Mouse (Mus musculus) intestine, embryonic 15.5 days (tissue): ENCODE measurements around the gene Tanc2. TPM values are rescaled to one million over a fixed set of nuclear protein-coding genes. Genes with fewer than 3 reads are reported as not detected.

Experiments used
- ATAC-seq: fragments of 200-750 bp; cut with Nextera tagmentation; 2 replicates; pipeline ENCODE4 v1.8.0; 2017; ENCODE audit warnings: moderate TSS enrichment, moderate library complexity
- H3K27ac ChIP-seq: fragments of 300-500 bp; sonication (generic); 2 replicates; pipeline ENCODE4 v1.5.1; 2015; ENCODE audit warnings: mild to moderate bottlenecking, inconsistent platforms
- H3K27me3 ChIP-seq: fragments of 300-500 bp; sonication (generic); replicated peaks from 2 replicates; pipeline ENCODE4 v1.6.1; 2015; ENCODE audit warnings: inconsistent platforms
- H3K36me3 ChIP-seq: fragments of 300-500 bp; sonication (generic); 2 replicates; pipeline ENCODE4 v1.6.1; 2015; ENCODE audit warnings: inconsistent platforms
- H3K4me1 ChIP-seq: fragments of 300-500 bp; sonication (generic); replicated peaks from 2 replicates; pipeline ENCODE4 v1.6.1; 2015; ENCODE audit warnings: inconsistent platforms
- H3K4me2 ChIP-seq: fragments of 300-500 bp; sonication (generic); replicated peaks from 2 replicates; pipeline ENCODE4 v1.6.1; 2015; ENCODE audit warnings: mild to moderate bottlenecking, inconsistent platforms
- H3K4me3 ChIP-seq: fragments of 300-500 bp; sonication (generic); replicated peaks from 2 replicates; pipeline ENCODE4 v1.5.1; 2015; ENCODE audit warnings: inconsistent platforms
- H3K9ac ChIP-seq: fragments of 300-500 bp; sonication (generic); 2 replicates; pipeline ENCODE4 v1.6.1; 2015; ENCODE audit warnings: inconsistent platforms
- H3K9me3 ChIP-seq: fragments of 300-500 bp; sonication (generic); 2 replicates; pipeline ENCODE4 v1.6.1; 2016; ENCODE audit warnings: inconsistent platforms
- WGBS: fragments of 180-500 bp; shearing (Covaris S2); methylation state at CpG from one replicate; pipeline ENCODE4 v1.1.7; 2015; 5-methylcytosine and 5-hydroxymethylcytosine counted together
- polyA plus RNA-seq: library from polyadenylated mRNA; unstranded; fragments of >200 nt; fragmentation: Nextera tagmentation; extraction: Ambion mirVana; gene quantifications from 2 replicates; pipeline ENCODE4 v1.2.1, GENCODE M21; 2015

Gene Tanc2
- polyA plus RNA-seq, 1 experiment from 2014 or later, result 8.2 TPM

DNA sequence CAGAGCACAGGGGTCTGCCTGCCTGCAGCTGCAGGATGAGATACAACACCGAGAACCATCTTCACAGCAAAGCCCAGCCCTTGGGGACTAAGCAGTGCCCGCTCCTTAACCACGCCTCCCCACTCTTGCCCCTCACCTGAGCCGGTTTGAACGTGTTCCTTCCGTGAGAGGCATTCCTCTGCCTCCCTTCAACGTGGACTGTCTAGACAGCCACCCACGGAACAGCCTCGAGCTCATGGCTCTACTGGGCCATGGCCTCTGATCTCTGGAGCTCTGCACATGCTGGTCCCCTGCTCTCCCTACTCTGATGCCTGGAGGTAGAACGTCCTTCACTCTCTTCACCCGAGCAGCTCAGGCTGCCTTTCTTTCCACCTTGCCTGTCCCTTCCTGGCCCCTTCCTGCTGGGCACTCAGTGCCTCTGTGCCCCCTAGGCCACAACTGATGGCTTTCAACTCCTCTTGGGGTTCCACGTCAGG is 363.2 kb downstream of the Tanc2 start, which contains the start of gene Cyb561:
Cyb561 (minus strand) TSS at position 426 of the 476 bp plus-strand sequence.
- Histone ChIP-seq H3K27ac (no peak within 1 kb of the TSS), H3K4me2 (no peak within 1 kb of the TSS), H3K36me3 (no peaks in the 10 kb centered on the region), H3K4me3 (no peak within 1 kb of the TSS), H3K27me3 (no peaks in the 10 kb centered on the region), H3K9ac (no peak within 1 kb of the TSS), H3K9me3 (no peaks in the 10 kb centered on the region), H3K4me1 (0 out of 2 replicates have a peak, but pooled peaks cover 3% of the 10 kb centered on the region)
- no peak for ATAC-seq
- WGBS, result 73% methylated on average over 12 of the region's 12 CpGs

- Histone ChIP-seq H3K4me1 (0 out of 2 replicates have a peak, but pooled peaks cover 3% of the 10 kb centered on the region), H3K27me3 (no peaks in the 10 kb centered on the region), H3K9me3 (no peaks in the 10 kb centered on the region), H3K27ac (no peak overlapping the region), H3K9ac (no peak overlapping the region), H3K36me3 (no peaks in the 10 kb centered on the region), H3K4me3 (no peak overlapping the region), H3K4me2 (no peak overlapping the region)
- peak; percentile 16; the same call in 1 of the 2 replicates for ATAC-seq
- WGBS, result 72% methylated on average over 6 of the region's 6 CpGs
Observed at GRCm38 (mm10) chr11:105953402-105953801, 363.6 kb downstream of the Tanc2 start.

GRCm38 (mm10) chr11:105955815-105956430 is 366.1 kb downstream of the Tanc2 start:
- Histone ChIP-seq H3K27ac (no peak overlapping the region), H3K9ac (no peak overlapping the region), H3K4me2 (no peak overlapping the region), H3K4me3 (no peak overlapping the region), H3K4me1 (0 out of 2 replicates have a peak, but pooled peaks cover 3% of the 10 kb centered on the region), H3K36me3 (no peaks in the 10 kb centered on the region), H3K27me3 (no peaks in the 10 kb centered on the region), H3K9me3 (no peaks in the 10 kb centered on the region)
- no peak for ATAC-seq
- WGBS, result 91% methylated on average over 28 of the region's 28 CpGs

DNA sequence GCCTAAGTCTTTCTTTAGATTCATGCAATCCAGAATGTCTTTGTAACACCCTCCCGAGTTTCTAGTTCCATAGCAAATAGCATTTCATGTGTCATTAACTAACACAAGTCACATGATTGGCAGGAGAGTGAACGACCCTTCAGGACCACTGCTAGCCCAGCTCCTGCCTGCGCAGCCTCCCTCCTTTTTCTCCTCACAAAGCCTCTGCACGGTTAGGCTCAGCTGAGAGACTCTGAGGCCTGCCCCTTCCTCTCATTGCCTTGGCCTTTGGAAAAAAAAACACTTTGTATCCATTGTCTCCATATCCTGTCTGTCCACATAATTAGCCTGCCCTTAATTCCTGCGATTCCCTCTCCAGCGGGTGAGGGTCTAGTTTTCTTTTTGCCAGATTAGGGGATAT is 367.7 kb downstream of the Tanc2 start:
- Histone ChIP-seq H3K27me3 (no peaks in the 10 kb centered on the region), H3K27ac (no peak overlapping the region), H3K9ac (no peak overlapping the region), H3K4me3 (no peak overlapping the region), H3K36me3 (no peaks in the 10 kb centered on the region), H3K9me3 (no peaks in the 10 kb centered on the region), H3K4me2 (no peak overlapping the region), H3K4me1 (0 out of 2 replicates have a peak, but pooled peaks cover 3% of the 10 kb centered on the region)
- 62% methylated on average over 6 of the region's 6 CpGs for WGBS
- ATAC-seq, result no peak

DNA sequence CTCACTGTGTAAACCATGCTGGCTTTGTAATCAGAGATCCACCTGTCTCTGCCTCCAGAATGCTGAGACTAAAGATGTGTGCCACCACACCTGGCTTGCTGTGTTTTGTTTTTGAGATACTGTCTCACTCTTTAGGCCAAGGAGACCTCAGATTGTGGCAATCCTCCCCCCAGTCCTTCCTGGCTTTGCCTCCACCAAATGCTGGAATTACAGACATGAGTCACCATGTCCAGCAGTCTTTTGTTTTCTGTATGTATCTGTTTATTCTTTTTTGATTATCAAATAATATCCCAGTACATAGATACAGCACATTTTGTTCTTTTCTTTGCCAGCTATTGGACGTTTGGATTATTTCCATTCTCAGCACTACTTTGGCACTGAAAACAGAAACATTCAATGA is 368.8 kb downstream of the Tanc2 start:
- Histone ChIP-seq H3K4me3 (no peak overlapping the region), H3K9me3 (no peaks in the 10 kb centered on the region), H3K4me1 (0 out of 2 replicates have a peak, but pooled peaks cover 3% of the 10 kb centered on the region), H3K36me3 (no peaks in the 10 kb centered on the region), H3K27ac (no peak overlapping the region), H3K27me3 (no peaks in the 10 kb centered on the region), H3K9ac (no peak overlapping the region), H3K4me2 (no peak overlapping the region)
- ATAC-seq, result no peak
- WGBS, result 47% methylated on average over 1 of the region's 1 CpGs

DNA sequence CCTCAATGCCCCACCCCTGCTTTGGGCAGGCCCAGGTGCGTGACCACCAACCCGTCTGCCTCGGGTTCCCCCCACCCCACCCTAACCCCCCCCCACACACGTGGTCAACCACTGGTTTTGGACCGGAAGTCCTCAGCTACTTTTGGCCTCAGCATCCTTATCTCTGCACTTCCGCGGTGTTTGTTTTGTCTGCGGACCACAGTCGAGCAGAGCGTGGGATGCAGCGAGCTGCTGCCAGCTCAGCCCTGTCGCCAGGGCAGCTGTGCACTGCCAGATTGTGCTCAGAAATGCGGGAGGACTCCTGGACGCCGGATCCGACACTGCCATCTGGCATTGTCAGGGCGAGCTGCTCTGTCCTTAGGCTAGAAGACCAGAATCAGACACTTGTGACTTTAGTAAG is 369.6 kb downstream of the Tanc2 start:
- Histone ChIP-seq H3K36me3 (no peaks in the 10 kb centered on the region), H3K27ac (no peak overlapping the region), H3K9me3 (no peaks in the 10 kb centered on the region), H3K4me2 (no peak overlapping the region), H3K9ac (no peak overlapping the region), H3K4me1 (0 out of 2 replicates have a peak, but pooled peaks cover 3% of the 10 kb centered on the region), H3K27me3 (no peaks in the 10 kb centered on the region), H3K4me3 (no peak overlapping the region)
- no peak for ATAC-seq
- 33% methylated on average over 17 of the region's 17 CpGs for WGBS

GRCm38 (mm10) chr11:105964691-105965090 is 374.9 kb downstream of the Tanc2 start:
- no peaks in the 10 kb centered on the region for H3K36me3 ChIP-seq
- WGBS, result 62% methylated on average over 5 of the region's 5 CpGs
- H3K9me3 ChIP-seq, result no peaks in the 10 kb centered on the region

GRCm38 (mm10) chr11:105966288-105966687 is 376.5 kb downstream of the Tanc2 start:
- no peaks in the 10 kb centered on the region for H3K36me3 ChIP-seq
- H3K4me3 ChIP-seq, result no peak overlapping the region
- no peak overlapping the region for H3K9ac ChIP-seq
- H3K27ac ChIP-seq, result no peak overlapping the region
- no peak overlapping the region for H3K4me2 ChIP-seq
- H3K9me3 ChIP-seq, result no peaks in the 10 kb centered on the region
- H3K4me1 ChIP-seq, result peaks cover 13% of the 10 kb centered on the region
- ATAC-seq, result no peak
- WGBS, result 73% methylated on average over 4 of the region's 4 CpGs
- peaks cover 30% of the 10 kb centered on the region for H3K27me3 ChIP-seq

More at GRCm38 (mm10) chr11:105964691-105965090, 374.9 kb downstream of the Tanc2 start:
- Histone ChIP-seq H3K4me1 (peaks cover 13% of the 10 kb centered on the region), H3K9ac (no peak overlapping the region), H3K27me3 (peaks cover 25% of the 10 kb centered on the region), H3K27ac (no peak overlapping the region), H3K4me3 (no peak overlapping the region), H3K4me2 (no peak overlapping the region)
- no peak for ATAC-seq

DNA sequence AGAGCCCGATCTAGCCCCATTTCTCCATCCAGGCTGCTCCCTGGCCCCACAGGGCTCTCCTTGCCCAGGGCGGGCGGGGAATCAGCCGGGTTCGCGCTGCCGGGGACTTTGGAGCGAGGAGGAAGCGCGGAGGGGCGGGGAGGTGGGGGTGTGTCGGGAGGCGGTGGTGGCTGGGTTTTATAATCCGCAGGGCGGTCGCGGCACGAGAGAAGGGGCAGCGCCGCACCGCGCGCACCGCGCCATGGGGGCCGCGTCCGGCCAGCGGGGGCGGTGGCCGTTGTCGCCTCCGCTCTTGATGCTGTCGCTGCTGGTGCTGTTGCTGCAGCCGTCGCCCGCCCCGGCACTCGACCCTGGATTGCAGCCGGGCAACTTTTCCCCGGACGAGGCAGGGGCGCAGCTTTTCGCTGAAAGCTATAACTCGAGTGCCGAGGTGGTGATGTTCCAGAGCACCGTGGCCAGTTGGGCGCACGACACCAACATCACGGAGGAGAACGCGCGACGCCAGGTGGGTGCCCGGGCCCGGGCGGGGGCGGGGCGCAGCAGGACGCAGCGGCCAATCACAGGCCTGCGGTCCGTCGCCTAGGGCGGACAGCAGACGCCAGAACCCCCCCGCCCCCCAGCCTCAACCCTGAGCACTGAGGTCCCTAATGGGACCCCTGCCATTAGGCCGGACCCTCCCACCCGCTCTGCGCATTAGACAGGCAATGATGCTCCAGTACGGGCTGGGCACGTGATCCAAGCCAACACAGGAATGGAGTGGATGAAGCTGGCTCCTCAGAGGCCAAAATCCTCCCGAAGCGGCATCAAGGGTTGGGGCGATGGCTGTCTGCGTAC is 378.2 kb downstream of the Tanc2 start, which contains the start of gene Ace:
Ace (plus strand) TSS at position 205 of the 834 bp plus-strand sequence.
- H3K4me3 ChIP-seq, result peak within 1 kb of the TSS; percentile 51
- no peak within 1 kb of the TSS for H3K27ac ChIP-seq
- under 1% methylated on average over 64 of the region's 76 CpGs for WGBS
- H3K4me2 ChIP-seq, result peak within 1 kb of the TSS; percentile 99
- H3K9ac ChIP-seq, result peak within 1 kb of the TSS; percentile 49
- H3K36me3 ChIP-seq, result no peaks in the 10 kb centered on the region
- H3K9me3 ChIP-seq, result no peaks in the 10 kb centered on the region
- ATAC-seq, result peak; percentile 78
- H3K4me1 ChIP-seq, result peaks cover 13% of the 10 kb centered on the region
- peaks cover 30% of the 10 kb centered on the region for H3K27me3 ChIP-seq

DNA sequence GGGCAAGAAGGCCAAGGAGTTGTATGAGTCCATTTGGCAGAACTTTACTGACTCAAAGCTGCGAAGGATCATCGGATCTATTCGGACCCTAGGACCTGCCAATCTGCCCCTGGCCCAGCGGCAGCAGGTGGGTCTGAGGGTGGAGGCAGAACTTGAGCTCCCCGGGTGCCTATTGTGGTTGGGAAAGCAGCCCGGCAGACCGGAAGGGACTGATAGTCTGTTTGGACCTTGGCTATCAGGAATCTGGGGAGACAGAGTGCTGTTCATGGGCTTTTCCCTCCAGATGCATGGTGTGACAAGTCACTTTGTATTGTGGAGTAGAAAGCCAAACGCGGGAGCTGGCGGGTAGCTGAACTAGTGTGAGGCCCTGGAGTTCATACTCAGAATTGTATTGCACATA is 379.2 kb downstream of the Tanc2 start:
- ATAC-seq, result no peak
- H3K4me1 ChIP-seq, result peaks cover 13% of the 10 kb centered on the region
- no peak overlapping the region for H3K4me3 ChIP-seq
- H3K4me2 ChIP-seq, result peak overlapping the region; percentile 99
- no peaks in the 10 kb centered on the region for H3K9me3 ChIP-seq
- H3K27ac ChIP-seq, result no peak overlapping the region
- no peaks in the 10 kb centered on the region for H3K36me3 ChIP-seq
- H3K27me3 ChIP-seq, result peaks cover 30% of the 10 kb centered on the region
- no peak overlapping the region for H3K9ac ChIP-seq
- WGBS, result 58% methylated on average over 10 of the region's 10 CpGs

GRCm38 (mm10) chr11:105969516-105969915 is 379.7 kb downstream of the Tanc2 start:
- Histone ChIP-seq H3K4me3 (no peak overlapping the region), H3K9ac (no peak overlapping the region), H3K27ac (no peak overlapping the region), H3K4me2 (no peak overlapping the region), H3K27me3 (peaks cover 30% of the 10 kb centered on the region), H3K9me3 (no peaks in the 10 kb centered on the region), H3K36me3 (no peaks in the 10 kb centered on the region), H3K4me1 (peaks cover 13% of the 10 kb centered on the region)
- no peak for ATAC-seq
- 50% methylated on average over 1 of the region's 1 CpGs for WGBS

GRCm38 (mm10) chr11:105974593-105974992 is 384.8 kb downstream of the Tanc2 start:
- no peak overlapping the region for H3K27ac ChIP-seq
- WGBS, result 94% methylated on average over 6 of the region's 6 CpGs
- 0 out of 2 replicates have a peak, but pooled peaks cover 5% of the 10 kb centered on the region for H3K27me3 ChIP-seq
- H3K4me2 ChIP-seq, result no peak overlapping the region
- no peaks in the 10 kb centered on the region for H3K9me3 ChIP-seq
- H3K36me3 ChIP-seq, result no peaks in the 10 kb centered on the region
- H3K4me1 ChIP-seq, result no peaks in the 10 kb centered on the region
- no peak for ATAC-seq
- H3K9ac ChIP-seq, result no peak overlapping the region
- no peak overlapping the region for H3K4me3 ChIP-seq
